Mouse (Mus musculus): ENCODE data around the gene Prkab1.

DNA sequence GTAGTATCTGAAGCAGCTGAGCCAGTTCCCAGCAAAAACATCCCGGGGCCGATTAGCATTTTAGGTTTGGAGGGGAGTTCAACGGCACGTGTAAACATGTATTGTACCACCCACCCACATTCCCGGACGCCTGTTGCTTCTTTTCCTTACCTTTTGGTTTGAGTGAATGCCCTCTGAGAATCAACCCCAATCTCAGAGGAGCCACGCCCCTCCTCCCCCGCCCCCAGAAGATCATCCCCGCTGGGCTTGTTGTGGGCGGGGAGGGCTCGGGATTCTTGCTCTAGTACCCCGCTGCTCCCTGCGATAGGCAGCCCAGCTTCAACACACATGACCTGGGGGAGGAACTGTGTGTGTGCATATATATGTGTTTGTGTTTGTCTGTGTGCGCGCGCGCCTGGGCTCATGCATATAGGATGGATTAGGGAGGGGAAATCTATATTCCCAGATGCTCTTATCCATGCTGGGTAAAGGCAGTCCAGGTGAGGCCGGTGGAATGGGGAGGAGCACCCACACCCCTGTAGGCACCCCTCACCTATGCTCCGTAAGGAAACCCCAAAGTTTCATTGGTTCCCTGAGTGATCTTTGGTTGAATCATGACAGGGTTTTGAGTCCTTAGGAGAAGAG lies 6.4 kb upstream of the Prkab1 start:
- TF ChIP-seq CTCF (IDR thresholded peaks at IDR 0.05; ENCODE audit: low read depth, low read length) (no peak), POLR2A (IDR thresholded peaks at IDR 0.05; ENCODE audit: borderline replicate concordance, low read depth, low read length) (no peak)
